Mouse (Mus musculus) megakaryocyte-erythroid progenitor cell, adult 5-6 weeks (primary cell): Measurements from ENCODE around the gene Golgb1. TPM values are rescaled to one million over a fixed set of nuclear protein-coding genes. Genes with fewer than 3 reads are reported as not detected.
A peak's percentile ranks its signal among the peaks of the same experiment; 100 is the strongest.

Experiments used
- ATAC-seq: replicated peaks from 2 replicates; pipeline ENCODE4 v1.8.0; 2016; ENCODE audit warnings: mild to moderate bottlenecking, inconsistent platforms; ENCODE audit not compliant: severe bottlenecking, poor library complexity, low FRiP score, low TSS enrichment
- total RNA-seq, 2 experiments: library from RNA; stranded (forward) in 1 of 2; stranded (reverse) in 1 of 2; fragments of 200-1000, 215-1000 nt in 1 of 2; fragments of >200 nt in 1 of 2; fragmentation: Nextera tagmentation in 1 of 2; gene quantifications; 2 replicates each; pipeline ENCODE4 v1.2.3; 2014 to 2017

Gene Golgb1
- total RNA-seq, 2 experiments from 2014 or later = 16.7 to 32.9 TPM

GRCm38 (mm10) chr16:36912311-36912710 lies 37.4 kb downstream of the Golgb1 start:
- ATAC-seq = no peak

GRCm38 (mm10) chr16:36914195-36914594 lies 39.3 kb downstream of the Golgb1 start:
- no peak for ATAC-seq

GRCm38 (mm10) chr16:36918505-36918904 lies 43.6 kb downstream of the Golgb1 start:
- ATAC-seq = no peak

GRCm38 (mm10) chr16:36920410-36920809 lies 45.5 kb downstream of the Golgb1 start:
- ATAC-seq = no peak

GRCm38 (mm10) chr16:36921067-36921613 lies 46.2 kb downstream of the Golgb1 start:
- no peak for ATAC-seq

GRCm38 (mm10) chr16:36921980-36922379 lies 47.0 kb downstream of the Golgb1 start:
- no peak for ATAC-seq

- no peak for ATAC-seq
These were observed 49.4 kb downstream of the Golgb1 start for GRCm38 (mm10) chr16:36924312-36924711.

GRCm38 (mm10) chr16:36925351-36925750 lies 50.4 kb downstream of the Golgb1 start:
- ATAC-seq = no peak

GRCm38 (mm10) chr16:36925797-36926196 lies 50.9 kb downstream of the Golgb1 start:
- no peak for ATAC-seq

GRCm38 (mm10) chr16:36926514-36927447 lies 51.8 kb downstream of the Golgb1 start:
- no peak for ATAC-seq

GRCm38 (mm10) chr16:36927495-36928105 lies 52.7 kb downstream of the Golgb1 start:
- ATAC-seq = peak; percentile 51

GRCm38 (mm10) chr16:36928106-36928500 lies 53.2 kb downstream of the Golgb1 start:
- no peak for ATAC-seq

- no peak for ATAC-seq
These were observed 54.3 kb downstream of the Golgb1 start for GRCm38 (mm10) chr16:36929216-36929615.

GRCm38 (mm10) chr16:36930231-36931136 lies 55.5 kb downstream of the Golgb1 start:
- no peak for ATAC-seq

GRCm38 (mm10) chr16:36931381-36931780 lies 56.4 kb downstream of the Golgb1 start:
- no peak for ATAC-seq

- no peak for ATAC-seq
These were observed 57.0 kb downstream of the Golgb1 start for GRCm38 (mm10) chr16:36931976-36932375.

GRCm38 (mm10) chr16:36932546-36932945 lies 57.6 kb downstream of the Golgb1 start:
- no peak for ATAC-seq

- peak; percentile 72 for ATAC-seq
These were observed 59.3 kb downstream of the Golgb1 start for GRCm38 (mm10) chr16:36934131-36934840.
